Mouse (Mus musculus) stomach, embryonic 14.5 days (tissue): ENCODE results near the gene Tmsb15l. TPM values are rescaled to one million over a fixed set of nuclear protein-coding genes. Genes with fewer than 3 reads are reported as not detected.

Experiments used
- ATAC-seq: fragments of 200-750 bp; cut with Nextera tagmentation; 2 replicates; pipeline ENCODE4 v1.8.0; 2017; ENCODE audit warnings: low read depth, moderate TSS enrichment; ENCODE audit not compliant: insufficient number of reproducible peaks, insufficient read depth, low FRiP score
- H3K27ac ChIP-seq: fragments of 300-500 bp; sonication (generic); 2 replicates; pipeline ENCODE4 v1.5.1; 2014; ENCODE audit warnings: mild to moderate bottlenecking, low read length, moderate library complexity, mixed read lengths
- H3K27me3 ChIP-seq: fragments of 300-500 bp; sonication (generic); 2 replicates; pipeline ENCODE4 v1.6.1; 2014; ENCODE audit warnings: low read length, control low read depth, mixed read lengths; ENCODE audit not compliant: control insufficient read depth, insufficient read depth
- H3K36me3 ChIP-seq: fragments of 300-500 bp; sonication (generic); 2 replicates; pipeline ENCODE4 v1.6.1; 2014; ENCODE audit warnings: mild to moderate bottlenecking, control low read depth, low read length, moderate library complexity, mixed read lengths; ENCODE audit not compliant: control insufficient read depth, insufficient read depth
- H3K4me1 ChIP-seq: fragments of 300-500 bp; sonication (generic); 2 replicates; pipeline ENCODE4 v1.6.1; 2014; ENCODE audit warnings: low read length, control low read depth, mixed read lengths; ENCODE audit not compliant: control insufficient read depth, insufficient read depth
- H3K4me2 ChIP-seq: fragments of 300-500 bp; sonication (generic); replicated peaks from 2 replicates; pipeline ENCODE4 v1.6.1; 2014; ENCODE audit warnings: low read depth, low read length, control low read depth
- H3K4me3 ChIP-seq: fragments of 300-500 bp; sonication (generic); 2 replicates; pipeline ENCODE4 v1.5.1; 2014; ENCODE audit warnings: low read depth, low read length, control low read depth
- H3K9ac ChIP-seq: fragments of 300-500 bp; sonication (generic); replicated peaks from 2 replicates; pipeline ENCODE4 v1.6.1; 2014; ENCODE audit warnings: low read depth, mild to moderate bottlenecking, control low read depth, low read length, moderate library complexity, mixed read lengths
- H3K9me3 ChIP-seq: fragments of 300-500 bp; sonication (generic); 2 replicates; pipeline ENCODE4 v1.6.1; 2016; ENCODE audit warnings: low read depth, low read length, control low read depth; ENCODE audit not compliant: control insufficient read depth
- WGBS: fragments of 180-500 bp; shearing (Covaris S2); extraction: QIAGEN DNeasy Blood & Tissue Kit; methylation state at CpG from one replicate; pipeline ENCODE4 v1.1.7; 2014; 5-methylcytosine and 5-hydroxymethylcytosine counted together
- polyA plus RNA-seq: library from polyadenylated mRNA; unstranded; fragments of >200 nt; fragmentation: Nextera tagmentation; extraction: Ambion mirVana; gene quantifications from 2 replicates; pipeline ENCODE4 v1.2.1, GENCODE M21; 2014

The Tmsb15l gene
- polyA plus RNA-seq: 4.2 and 5.8 TPM in 2 replicates

- H3K4me2 ChIP-seq: peak within 1 kb of the TSS; percentile 42
- H3K4me3 ChIP-seq: peak within 1 kb of the TSS; percentile 33
- H3K9ac ChIP-seq: no peak within 1 kb of the TSS
- H3K9me3 ChIP-seq: no peaks in the 10 kb centered on the region
- WGBS: 34% methylated on average over 15 of the region's 15 CpGs
- ATAC-seq: peak; percentile 100
- no peak within 1 kb of the TSS for H3K27ac ChIP-seq
- H3K27me3 ChIP-seq: no peaks in the 10 kb centered on the region
- no peaks in the 10 kb centered on the region for H3K36me3 ChIP-seq
- H3K4me1 ChIP-seq: no peaks in the 10 kb centered on the region
These were observed at the start of gene Tmsb15l, which contains the start of gene Tmsb15b1 for GRCm38 (mm10) chrX:136976424-136977084. Gene Tmsb15l (minus strand): TSS chrX:136976869. Gene Tmsb15b1 (minus strand): TSS chrX:136976874.

DNA sequence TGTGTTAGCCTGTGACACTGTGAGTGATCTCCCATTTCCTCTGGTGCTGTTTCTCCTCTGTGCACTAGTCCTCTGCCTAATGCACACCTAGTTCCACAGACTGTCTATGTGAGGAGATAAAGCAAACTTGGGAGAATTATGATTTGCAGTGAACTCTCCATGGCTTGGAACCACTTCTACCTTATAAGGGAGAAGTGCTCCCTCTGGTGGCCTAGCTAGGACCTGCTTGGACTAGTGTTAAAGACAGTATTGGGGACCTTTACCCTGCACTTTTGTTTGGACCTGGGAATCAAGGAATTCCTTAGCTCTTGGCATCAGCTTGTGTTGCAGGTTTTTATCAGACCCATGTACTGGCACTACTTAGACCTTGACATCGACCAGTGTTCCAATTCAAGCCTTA, 42.6 kb upstream of the Tmsb15l start:
- 27% methylated on average over 1 of the region's 1 CpGs for WGBS
- Histone ChIP-seq H3K27ac (no peak overlapping the region), H3K9me3 (no peaks in the 10 kb centered on the region), H3K4me3 (no peak overlapping the region), H3K4me2 (no peak overlapping the region), H3K9ac (no peak overlapping the region), H3K36me3 (no peaks in the 10 kb centered on the region), H3K4me1 (no peaks in the 10 kb centered on the region), H3K27me3 (no peaks in the 10 kb centered on the region)
- no peak for ATAC-seq

GRCm38 (mm10) chrX:137017668-137018067, 41.0 kb upstream of the Tmsb15l start:
- H3K27me3 ChIP-seq: no peaks in the 10 kb centered on the region
- no peak overlapping the region for H3K9ac ChIP-seq
- H3K36me3 ChIP-seq: no peaks in the 10 kb centered on the region
- WGBS: 77% methylated on average over 1 of the region's 1 CpGs
- ATAC-seq: no peak
- H3K4me2 ChIP-seq: no peak overlapping the region
- H3K27ac ChIP-seq: no peak overlapping the region
- no peaks in the 10 kb centered on the region for H3K4me1 ChIP-seq
- H3K4me3 ChIP-seq: no peak overlapping the region
- no peaks in the 10 kb centered on the region for H3K9me3 ChIP-seq

- Histone ChIP-seq H3K4me2 (no peak overlapping the region), H3K9ac (no peak overlapping the region), H3K27me3 (no peaks in the 10 kb centered on the region), H3K36me3 (no peaks in the 10 kb centered on the region), H3K4me1 (no peaks in the 10 kb centered on the region), H3K9me3 (no peaks in the 10 kb centered on the region), H3K27ac (no peak overlapping the region), H3K4me3 (no peak overlapping the region)
- no peak for ATAC-seq
- WGBS: 53% methylated on average over 6 of the region's 6 CpGs
These were observed 38.5 kb upstream of the Tmsb15l start for GRCm38 (mm10) chrX:137015099-137015709.

GRCm38 (mm10) chrX:136996256-136996655, 19.6 kb upstream of the Tmsb15l start:
- Histone ChIP-seq H3K36me3 (no peaks in the 10 kb centered on the region), H3K4me3 (no peak overlapping the region), H3K4me1 (no peaks in the 10 kb centered on the region), H3K27me3 (no peaks in the 10 kb centered on the region), H3K9ac (no peak overlapping the region), H3K4me2 (no peak overlapping the region), H3K27ac (no peak overlapping the region), H3K9me3 (no peaks in the 10 kb centered on the region)
- WGBS: 85% methylated on average over 2 of the region's 2 CpGs
- no peak for ATAC-seq

DNA sequence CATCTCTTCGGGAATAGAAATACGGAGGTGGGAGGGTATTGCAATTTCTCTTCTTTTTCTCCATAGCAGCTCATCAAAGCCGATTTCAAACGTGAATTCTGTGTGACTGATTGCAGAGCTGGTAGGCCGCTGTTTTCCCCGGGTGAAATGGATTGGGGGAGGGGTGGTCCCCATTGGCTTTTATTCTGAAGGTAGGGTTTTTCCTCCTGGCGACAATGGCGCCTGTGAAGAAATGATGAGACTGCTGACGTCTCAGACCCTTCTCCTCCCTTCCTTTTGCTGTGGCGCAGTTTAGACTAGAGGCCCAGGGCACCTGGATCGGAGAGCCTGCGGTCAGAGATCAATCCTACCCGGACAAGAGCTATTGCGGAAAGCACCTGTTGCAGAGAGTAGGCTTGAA, 17.0 kb upstream of the Tmsb15l start:
- no peak for ATAC-seq
- Histone ChIP-seq H3K9ac (no peak overlapping the region), H3K27ac (no peak overlapping the region), H3K4me2 (peak overlapping the region; percentile 44), H3K36me3 (no peaks in the 10 kb centered on the region), H3K27me3 (no peaks in the 10 kb centered on the region), H3K4me3 (peak overlapping the region; percentile 23; the same call in 1 of the 2 replicates), H3K9me3 (no peaks in the 10 kb centered on the region), H3K4me1 (no peaks in the 10 kb centered on the region)
- WGBS: 37% methylated on average over 14 of the region's 14 CpGs

DNA sequence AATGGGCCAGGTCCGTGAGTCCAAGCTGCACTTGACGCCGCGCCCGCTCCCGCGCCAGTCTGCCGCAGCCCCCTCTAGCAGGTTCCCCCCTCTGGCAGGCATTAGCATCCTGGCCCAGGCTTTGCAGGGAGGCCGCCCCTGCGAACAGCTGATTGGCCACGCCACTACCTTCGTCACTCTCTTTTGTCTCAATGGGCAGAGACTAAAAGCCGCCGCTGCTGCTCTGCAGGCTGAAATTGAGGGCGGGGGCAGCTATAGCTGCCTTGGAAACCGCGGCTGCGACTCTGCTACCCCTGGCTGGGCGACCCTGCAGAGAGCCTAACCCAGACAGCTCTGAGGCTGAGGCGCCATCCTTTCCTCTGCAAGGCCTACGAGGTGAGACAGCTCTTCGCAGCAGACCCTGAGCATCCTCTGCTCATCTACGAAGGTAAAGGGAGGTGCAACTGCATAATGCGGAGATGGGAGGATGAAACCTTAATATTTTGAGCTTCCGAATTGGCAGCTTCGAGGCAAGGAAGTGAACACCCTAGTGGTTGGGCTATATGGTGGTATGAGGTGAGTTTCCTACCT, 16.4 kb upstream of the Tmsb15l start, which contains the start of gene Zcchc18:
Gene Zcchc18, plus strand, starts transcription at position 178 of the 570 bp plus-strand sequence.
- 17% methylated on average over 26 of the region's 26 CpGs for WGBS
- Histone ChIP-seq H3K27ac (no peak within 1 kb of the TSS), H3K27me3 (no peaks in the 10 kb centered on the region), H3K36me3 (no peaks in the 10 kb centered on the region), H3K4me3 (peak within 1 kb of the TSS; percentile 23), H3K9ac (no peak within 1 kb of the TSS), H3K4me2 (peak within 1 kb of the TSS; percentile 44), H3K9me3 (no peaks in the 10 kb centered on the region), H3K4me1 (no peaks in the 10 kb centered on the region)
- ATAC-seq: peak; percentile 93

DNA sequence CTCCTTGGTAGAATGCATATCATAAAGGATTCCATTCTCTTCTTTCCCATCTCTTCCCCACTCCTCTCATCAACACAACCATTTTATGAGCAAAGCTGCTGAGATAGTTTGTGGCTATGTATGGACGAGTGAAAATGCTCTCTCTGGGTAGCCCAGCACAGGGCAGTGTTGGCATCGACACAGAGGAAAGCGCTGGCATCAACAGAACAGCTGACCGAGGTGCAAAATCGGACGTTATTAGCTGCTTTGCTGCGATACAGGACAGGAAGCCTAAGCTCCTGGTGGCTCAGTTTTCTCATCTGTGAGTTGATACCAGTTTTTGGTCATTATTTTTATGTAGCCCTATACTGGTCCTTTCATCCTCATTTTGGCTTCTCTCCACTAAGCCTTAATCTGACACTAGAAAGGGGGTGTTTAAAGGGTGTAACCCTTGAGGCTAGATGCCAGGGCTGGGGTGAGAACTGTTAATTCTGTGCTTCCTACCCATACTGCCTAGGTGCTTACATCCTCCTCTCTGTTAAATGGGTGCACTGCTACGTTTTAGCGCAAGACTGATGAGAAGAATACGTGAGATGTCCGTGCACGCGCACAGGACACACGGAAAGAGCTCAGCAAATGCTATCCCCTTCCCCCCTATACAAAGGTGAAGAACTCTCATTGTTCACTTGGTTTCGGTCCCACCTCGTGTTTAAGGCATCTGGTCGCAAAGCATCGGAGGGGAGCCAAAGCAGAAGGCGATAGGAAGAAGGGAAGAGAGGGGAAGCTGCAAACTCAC, 15.7 kb upstream of the Tmsb15l start:
- H3K9ac ChIP-seq: no peak overlapping the region
- 23% methylated on average over 19 of the region's 19 CpGs for WGBS
- ATAC-seq: peak; percentile 28; the same call in 1 of the 2 replicates

More for the DNA sequence above, 15.7 kb upstream of the Tmsb15l start:
- Histone ChIP-seq H3K4me3 (peak overlapping the region; percentile 23), H3K27ac (no peak overlapping the region), H3K27me3 (no peaks in the 10 kb centered on the region), H3K4me2 (peak overlapping the region; percentile 44), H3K4me1 (no peaks in the 10 kb centered on the region), H3K9me3 (no peaks in the 10 kb centered on the region), H3K36me3 (no peaks in the 10 kb centered on the region)
